Mouse (Mus musculus) limb, embryonic 10.5 days (tissue): ENCODE measurements around the gene Ano8. TPM values are rescaled to one million over a fixed set of nuclear protein-coding genes. Genes with fewer than 3 reads are reported as not detected.

ENCODE experiments used
- DNase-seq: peaks from one replicate; pipeline ENCODE4 v3.0.0-alpha.2; 2017; ENCODE audit warnings: low spot score
- H3K27ac ChIP-seq: fragments of 300-500 bp; sonication (generic); 2 replicates; pipeline ENCODE4 v1.5.1; 2016; ENCODE audit warnings: mild to moderate bottlenecking
- H3K27me3 ChIP-seq: fragments of 300-500 bp; sonication (generic); 2 replicates; pipeline ENCODE4 v1.6.1; 2016; ENCODE audit warnings: low read depth, mild to moderate bottlenecking; ENCODE audit not compliant: poor library complexity, severe bottlenecking
- H3K36me3 ChIP-seq: fragments of 300-500 bp; sonication (generic); 2 replicates; pipeline ENCODE4 v1.6.1; 2016; ENCODE audit warnings: mild to moderate bottlenecking, moderate library complexity
- H3K4me1 ChIP-seq: fragments of 300-500 bp; sonication (generic); 2 replicates; pipeline ENCODE4 v1.6.1; 2016
- H3K4me3 ChIP-seq: fragments of 300-500 bp; sonication (generic); 2 replicates; pipeline ENCODE4 v1.5.1; 2016; ENCODE audit warnings: mild to moderate bottlenecking, moderate library complexity
- H3K9me3 ChIP-seq: fragments of 300-500 bp; sonication (generic); replicated peaks from 2 replicates; pipeline ENCODE4 v1.6.1; 2016; ENCODE audit warnings: mild to moderate bottlenecking
- WGBS: fragments of 180-500 bp; shearing (Covaris S2); methylation state at CpG from one replicate; pipeline ENCODE4 v1.1.7; 2016; 5-methylcytosine and 5-hydroxymethylcytosine counted together
- polyA plus RNA-seq: library from polyadenylated mRNA; unstranded; fragments of >200 nt; fragmentation: Nextera tagmentation; extraction: Ambion mirVana; gene quantifications from 2 replicates; pipeline ENCODE4 v1.2.1, GENCODE M21; 2016

The Ano8 gene
- polyA plus RNA-seq, 1 experiment from 2014 or later: 3.5 TPM

GRCm38 (mm10) chr8:71515043-71515442, 29.3 kb upstream of the Ano8 start:
- no peak for DNase-seq
- H3K36me3 ChIP-seq: no peaks in the 10 kb centered on the region
- H3K27me3 ChIP-seq: peaks cover 17% of the 10 kb centered on the region
- H3K4me1 ChIP-seq: peaks cover 21% of the 10 kb centered on the region
- 75% methylated on average over 5 of the region's 5 CpGs for WGBS
- H3K9me3 ChIP-seq: no peaks in the 10 kb centered on the region
- no peak overlapping the region for H3K4me3 ChIP-seq
- H3K27ac ChIP-seq: no peak overlapping the region

GRCm38 (mm10) chr8:71513018-71513754, 27.4 kb upstream of the Ano8 start:
- Histone ChIP-seq H3K27me3 (peaks cover 35% of the 10 kb centered on the region), H3K9me3 (no peaks in the 10 kb centered on the region), H3K36me3 (no peaks in the 10 kb centered on the region), H3K4me3 (no peak overlapping the region), H3K27ac (0 out of 2 replicates have a peak overlapping the region, but pooled peaks have one; percentile 42), H3K4me1 (peaks cover 35% of the 10 kb centered on the region)
- 73% methylated on average over 15 of the region's 15 CpGs for WGBS
- DNase-seq: no peak

GRCm38 (mm10) chr8:71511644-71512043, 25.9 kb upstream of the Ano8 start, which contains the start of gene Plvap:
Plvap (minus strand) TSS chr8:71511752.
- H3K27me3 ChIP-seq: peaks cover 51% of the 10 kb centered on the region
- H3K27ac ChIP-seq: peak within 1 kb of the TSS; percentile 42; the same call in 1 of the 2 replicates
- no peaks in the 10 kb centered on the region for H3K36me3 ChIP-seq
- 51% methylated on average over 14 of the region's 14 CpGs for WGBS
- DNase-seq: no peak
- peak within 1 kb of the TSS; percentile 29 for H3K4me3 ChIP-seq
- peaks cover 42% of the 10 kb centered on the region for H3K4me1 ChIP-seq
- no peaks in the 10 kb centered on the region for H3K9me3 ChIP-seq

- DNase-seq: no peak
- Histone ChIP-seq H3K4me1 (peaks cover 42% of the 10 kb centered on the region), H3K36me3 (0 out of 2 replicates have a peak, but pooled peaks cover 2% of the 10 kb centered on the region), H3K9me3 (no peaks in the 10 kb centered on the region), H3K4me3 (peak overlapping the region; percentile 28; the same call in 1 of the 2 replicates), H3K27ac (peak overlapping the region; percentile 53; the same call in 1 of the 2 replicates), H3K27me3 (peaks cover 67% of the 10 kb centered on the region)
- 51% methylated on average over 2 of the region's 2 CpGs for WGBS
Measured at GRCm38 (mm10) chr8:71509316-71509715, 23.6 kb upstream of the Ano8 start.

GRCm38 (mm10) chr8:71507589-71508104, 21.9 kb upstream of the Ano8 start:
- H3K27ac ChIP-seq: peak overlapping the region; percentile 73
- H3K4me3 ChIP-seq: peak overlapping the region; percentile 61
- under 1% methylated on average over 61 of the region's 61 CpGs for WGBS

GRCm38 (mm10) chr8:71505979-71506378, 20.2 kb upstream of the Ano8 start:
- H3K36me3 ChIP-seq: 0 out of 2 replicates have a peak, but pooled peaks cover 2% of the 10 kb centered on the region
- no peak overlapping the region for H3K27ac ChIP-seq
- H3K4me1 ChIP-seq: peaks cover 34% of the 10 kb centered on the region
- peaks cover 57% of the 10 kb centered on the region for H3K27me3 ChIP-seq
- no peak for DNase-seq
- 85% methylated on average over 4 of the region's 4 CpGs for WGBS
- H3K4me3 ChIP-seq: no peak overlapping the region
- no peaks in the 10 kb centered on the region for H3K9me3 ChIP-seq

More at GRCm38 (mm10) chr8:71507589-71508104, 21.9 kb upstream of the Ano8 start:
- Histone ChIP-seq H3K36me3 (0 out of 2 replicates have a peak, but pooled peaks cover 2% of the 10 kb centered on the region), H3K4me1 (peaks cover 40% of the 10 kb centered on the region), H3K27me3 (peaks cover 67% of the 10 kb centered on the region), H3K9me3 (no peaks in the 10 kb centered on the region)
- DNase-seq: peak; percentile 89

- H3K4me3 ChIP-seq: no peak overlapping the region
- no peak overlapping the region for H3K27ac ChIP-seq
- H3K27me3 ChIP-seq: peaks cover 53% of the 10 kb centered on the region
- no peak for DNase-seq
- no peaks in the 10 kb centered on the region for H3K9me3 ChIP-seq
- H3K36me3 ChIP-seq: 0 out of 2 replicates have a peak, but pooled peaks cover 2% of the 10 kb centered on the region
- 87% methylated on average over 4 of the region's 4 CpGs for WGBS
- H3K4me1 ChIP-seq: peaks cover 34% of the 10 kb centered on the region
Measured at GRCm38 (mm10) chr8:71505326-71505725, 19.6 kb upstream of the Ano8 start.

GRCm38 (mm10) chr8:71504349-71504748, 18.6 kb upstream of the Ano8 start:
- H3K27me3 ChIP-seq: peaks cover 43% of the 10 kb centered on the region
- H3K36me3 ChIP-seq: 0 out of 2 replicates have a peak, but pooled peaks cover 5% of the 10 kb centered on the region
- no peaks in the 10 kb centered on the region for H3K9me3 ChIP-seq
- WGBS: 89% methylated on average over 4 of the region's 4 CpGs
- no peak for DNase-seq
- H3K4me3 ChIP-seq: no peak overlapping the region
- H3K27ac ChIP-seq: peak overlapping the region; percentile 9; the same call in 1 of the 2 replicates
- peaks cover 35% of the 10 kb centered on the region for H3K4me1 ChIP-seq

GRCm38 (mm10) chr8:71498816-71499690, 13.3 kb upstream of the Ano8 start:
- Histone ChIP-seq H3K4me3 (peak overlapping the region; percentile 18), H3K9me3 (no peaks in the 10 kb centered on the region), H3K36me3 (peaks cover 9% of the 10 kb centered on the region), H3K4me1 (peaks cover 51% of the 10 kb centered on the region), H3K27me3 (no peaks in the 10 kb centered on the region), H3K27ac (peak overlapping the region; percentile 88)
- DNase-seq: peak; percentile 65
- WGBS: 19% methylated on average over 16 of the region's 16 CpGs

- no peaks in the 10 kb centered on the region for H3K9me3 ChIP-seq
- peak overlapping the region; percentile 88 for H3K27ac ChIP-seq
- WGBS: 12% methylated on average over 15 of the region's 15 CpGs
- peaks cover 18% of the 10 kb centered on the region for H3K36me3 ChIP-seq
- no peak for DNase-seq
- 0 out of 2 replicates have a peak overlapping the region, but pooled peaks have one; percentile 18 for H3K4me3 ChIP-seq
- H3K27me3 ChIP-seq: no peaks in the 10 kb centered on the region
- H3K4me1 ChIP-seq: peaks cover 51% of the 10 kb centered on the region
Measured at GRCm38 (mm10) chr8:71497881-71498501, 12.2 kb upstream of the Ano8 start.

GRCm38 (mm10) chr8:71497077-71497645, 11.4 kb upstream of the Ano8 start:
- DNase-seq: no peak
- Histone ChIP-seq H3K4me3 (no peak overlapping the region), H3K27me3 (no peaks in the 10 kb centered on the region), H3K4me1 (peaks cover 51% of the 10 kb centered on the region), H3K27ac (peak overlapping the region; percentile 88; the same call in 1 of the 2 replicates), H3K36me3 (peaks cover 26% of the 10 kb centered on the region), H3K9me3 (no peaks in the 10 kb centered on the region)
- 87% methylated on average over 1 of the region's 1 CpGs for WGBS

GRCm38 (mm10) chr8:71496481-71496880, 10.7 kb upstream of the Ano8 start:
- peak; percentile 61 for DNase-seq
- WGBS: 31% methylated on average over 11 of the region's 11 CpGs

More at GRCm38 (mm10) chr8:71496481-71496880, 10.7 kb upstream of the Ano8 start:
- Histone ChIP-seq H3K9me3 (no peaks in the 10 kb centered on the region), H3K27ac (peak overlapping the region; percentile 72), H3K36me3 (peaks cover 33% of the 10 kb centered on the region), H3K4me1 (peaks cover 51% of the 10 kb centered on the region), H3K27me3 (no peaks in the 10 kb centered on the region), H3K4me3 (no peak overlapping the region)
